Mouse (Mus musculus) frontal cortex, adult (tissue): ENCODE measurements at regions not wholly inside any gene's neighbourhood (a gene's known extent, or its start where the extent isn't known, plus 50 kb on each side); places are given as distances from the start of the nearest gene placed in this dataset.

Experiments
- ATAC-seq: cut with Nextera tagmentation; 2 replicates; pipeline ENCODE4 v1.9.2; 2017; ENCODE audit warnings: mild to moderate bottlenecking, moderate library complexity, mixed read lengths; ENCODE audit not compliant: low TSS enrichment

DNA sequence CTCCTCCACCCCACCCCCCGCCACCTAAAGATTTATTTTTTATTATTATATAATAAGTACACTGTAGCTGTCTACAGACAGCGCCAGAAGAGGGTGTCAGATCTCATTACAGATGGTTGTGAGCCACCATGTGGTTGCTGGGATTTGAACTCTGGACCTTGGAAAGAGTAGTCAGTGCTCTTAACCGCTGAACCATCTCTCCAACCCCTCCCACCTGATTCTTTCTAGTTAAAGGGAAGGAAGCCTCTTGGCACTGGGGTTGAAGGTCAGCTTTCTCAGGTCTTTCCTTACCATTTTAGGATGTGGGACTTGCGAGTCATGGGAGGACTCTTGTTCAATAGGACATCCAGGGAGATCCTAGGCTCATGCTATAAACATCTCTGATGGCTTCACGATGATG lies 54.7 kb downstream of the Hes1 start:
- ATAC-seq = no peak

DNA sequence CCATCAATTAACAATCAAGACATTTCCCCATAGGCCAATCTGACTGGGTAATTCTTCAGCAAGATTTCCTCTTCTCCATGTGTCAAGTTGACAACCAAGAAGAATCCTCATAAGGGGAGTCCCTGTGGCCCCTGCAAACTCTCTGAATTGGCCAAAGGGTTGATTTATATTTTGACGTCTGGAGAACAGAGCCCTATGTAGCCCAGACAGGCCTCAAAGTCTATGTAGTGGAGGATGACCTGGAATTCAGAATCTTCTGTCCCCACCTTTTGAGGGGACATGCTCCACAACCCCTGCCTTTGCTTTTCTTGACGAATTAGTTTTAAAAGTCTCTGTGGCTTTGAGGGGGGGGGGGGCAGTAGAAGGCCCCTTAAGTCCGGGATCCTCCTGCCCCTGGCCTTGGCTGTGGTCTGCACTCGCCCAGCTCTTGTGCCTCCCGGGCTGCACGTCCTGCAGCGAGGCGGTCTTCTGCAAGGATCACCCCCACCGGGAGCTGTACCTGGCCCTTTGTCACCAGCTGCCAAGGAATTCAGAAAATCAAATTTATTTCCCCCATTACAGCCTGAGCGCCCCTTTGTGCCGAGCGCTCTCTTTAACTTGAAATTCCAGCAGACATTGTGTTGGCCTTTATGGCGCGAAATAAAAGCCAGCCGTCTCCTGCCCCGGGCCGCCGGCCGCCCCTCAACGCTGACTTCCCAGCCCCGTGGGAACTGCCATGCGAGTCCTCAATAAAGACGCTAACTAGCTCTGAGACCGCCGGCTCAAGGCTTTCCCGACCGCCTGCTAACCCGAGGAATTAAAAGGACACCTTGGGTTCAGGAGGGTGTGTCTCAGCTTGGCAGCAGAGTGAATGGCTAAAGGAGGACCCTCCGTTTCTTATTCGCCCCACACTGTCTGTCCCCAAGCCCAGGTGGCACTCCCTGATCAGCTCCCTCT lies 56.4 kb downstream of the Hes1 start:
- ATAC-seq = no peak

DNA sequence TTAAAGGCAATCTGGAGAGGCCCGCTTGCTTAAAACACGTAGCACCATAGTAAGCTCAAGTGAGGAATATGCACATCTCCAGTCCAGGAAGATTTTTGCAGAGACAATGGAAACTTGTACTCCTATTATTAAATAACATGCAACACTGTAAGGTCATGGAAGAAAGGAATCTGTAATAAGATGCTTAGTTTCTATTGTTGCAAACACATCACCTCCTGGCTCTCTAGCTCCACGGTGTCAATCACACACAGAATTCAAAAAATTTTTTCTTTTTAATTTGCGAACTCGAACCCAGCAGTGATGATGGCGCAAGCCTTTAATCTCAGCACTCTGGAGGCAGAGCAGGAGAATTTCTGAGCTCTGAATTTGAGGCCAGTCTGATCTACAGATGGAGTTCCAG lies 57.4 kb downstream of the Hes1 start:
- no peak for ATAC-seq

DNA sequence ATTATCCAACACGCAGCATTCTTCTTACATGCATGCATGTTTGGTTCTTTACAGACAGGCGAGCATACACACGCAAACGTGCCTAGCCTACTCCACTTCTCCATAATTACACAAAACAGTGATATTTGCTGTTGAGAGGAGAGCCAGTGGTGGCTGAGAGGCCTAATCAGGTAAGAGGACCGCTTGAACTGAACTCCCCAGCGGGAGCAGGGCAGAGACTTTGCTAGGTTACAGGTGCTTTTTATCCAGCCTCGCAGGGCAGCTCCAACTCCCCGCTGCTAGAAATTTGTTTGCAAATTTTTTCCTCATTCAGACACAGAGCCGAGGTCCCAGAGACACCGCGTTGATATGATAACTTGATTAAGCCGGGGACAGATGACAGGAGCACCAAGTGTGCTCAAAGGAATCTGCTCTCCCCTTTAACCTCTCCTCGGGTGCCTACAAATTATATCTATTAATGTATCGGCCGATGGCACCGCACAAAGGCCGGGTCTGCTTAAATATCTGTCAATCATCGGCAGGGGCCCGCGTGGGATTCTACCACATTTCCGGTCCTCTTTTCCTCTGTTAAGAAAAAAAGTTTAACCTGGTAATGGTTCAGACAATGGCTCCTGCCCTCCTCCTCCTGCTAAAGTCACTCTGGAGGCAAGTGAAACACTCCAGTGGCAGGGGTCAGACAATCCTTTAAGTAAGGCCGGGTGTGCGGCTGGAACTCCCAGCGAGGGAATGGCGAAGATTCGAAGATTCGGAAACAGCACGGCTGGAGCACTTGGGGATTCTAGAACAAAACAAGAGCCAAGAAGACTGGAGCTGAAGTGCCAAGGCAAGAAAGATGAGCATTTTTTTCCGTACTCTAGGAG lies 58.3 kb downstream of the Hes1 start:
- ATAC-seq = no peak

DNA sequence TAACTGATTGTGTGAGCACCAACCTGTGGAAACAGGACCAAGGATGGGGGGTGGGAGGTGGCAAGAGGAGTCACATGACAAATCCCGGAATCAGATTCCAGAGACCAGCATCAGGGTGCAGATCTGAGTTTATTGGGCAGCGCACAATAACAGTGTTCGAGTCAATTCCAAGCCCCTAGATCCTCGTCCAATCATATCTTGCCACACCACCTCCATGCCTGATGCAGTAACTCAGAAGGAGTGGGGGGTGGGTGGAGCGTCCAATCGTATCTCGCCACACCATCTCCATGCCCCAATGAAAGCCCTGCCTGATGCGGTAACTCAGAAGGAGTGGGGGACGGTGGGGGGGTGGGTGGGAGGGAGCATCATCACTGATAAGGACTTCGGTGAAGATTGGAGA lies 62.8 kb downstream of the Hes1 start:
- no peak for ATAC-seq

- ATAC-seq = no peak
Measured at GRCm38 (mm10) chr16:30128787-30129186, 64.6 kb downstream of the Hes1 start.

- no peak for ATAC-seq
Measured at GRCm38 (mm10) chr16:30129218-30130112, 65.3 kb downstream of the Hes1 start.

- ATAC-seq = no peak
Measured at GRCm38 (mm10) chr16:30130113-30130471, 65.9 kb downstream of the Hes1 start.

DNA sequence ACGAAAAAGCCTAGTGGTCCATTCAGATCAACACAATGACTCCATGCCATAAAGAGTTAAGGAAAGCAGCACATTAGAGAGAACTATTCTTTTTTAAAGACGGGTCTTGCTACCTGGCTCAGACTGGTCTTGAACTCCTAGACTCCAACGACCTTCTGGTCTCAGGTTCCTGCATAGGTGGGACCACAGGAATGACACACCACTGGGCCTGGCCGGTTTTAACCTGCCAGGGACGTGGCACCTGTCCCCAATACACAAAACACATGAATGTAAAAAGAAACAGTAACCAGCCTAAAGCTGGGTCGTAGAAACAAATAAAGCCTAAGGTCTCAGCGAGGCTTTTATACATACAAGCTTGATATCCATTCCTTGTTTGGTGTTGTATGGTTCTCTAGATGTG lies 67.9 kb downstream of the Hes1 start:
- no peak for ATAC-seq

DNA sequence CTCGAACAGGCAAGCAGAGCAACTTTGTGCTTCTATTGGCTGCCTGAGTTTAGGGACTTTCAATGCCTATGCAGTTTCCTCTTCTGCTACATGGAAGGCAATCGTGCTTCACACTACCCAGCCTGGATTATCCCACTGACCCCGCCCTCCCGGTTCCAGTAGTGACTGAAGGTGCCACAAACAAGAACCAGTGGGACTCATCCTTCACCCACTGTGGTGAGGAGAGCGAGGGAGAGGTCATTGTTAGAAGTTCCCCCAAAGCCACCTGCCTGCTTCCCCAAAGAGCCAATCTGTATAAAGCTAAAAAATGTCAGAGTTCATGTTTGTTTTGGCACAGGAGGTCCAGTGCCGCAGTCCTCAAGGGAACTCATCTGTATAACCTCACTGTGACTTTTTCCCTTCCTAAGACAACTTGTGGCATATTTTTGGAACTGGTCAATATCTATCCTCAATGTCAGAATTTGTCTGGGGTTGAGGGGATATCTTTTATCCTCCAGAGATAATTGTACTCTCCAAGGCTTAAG lies 70.5 kb downstream of the Hes1 start:
- no peak for ATAC-seq

DNA sequence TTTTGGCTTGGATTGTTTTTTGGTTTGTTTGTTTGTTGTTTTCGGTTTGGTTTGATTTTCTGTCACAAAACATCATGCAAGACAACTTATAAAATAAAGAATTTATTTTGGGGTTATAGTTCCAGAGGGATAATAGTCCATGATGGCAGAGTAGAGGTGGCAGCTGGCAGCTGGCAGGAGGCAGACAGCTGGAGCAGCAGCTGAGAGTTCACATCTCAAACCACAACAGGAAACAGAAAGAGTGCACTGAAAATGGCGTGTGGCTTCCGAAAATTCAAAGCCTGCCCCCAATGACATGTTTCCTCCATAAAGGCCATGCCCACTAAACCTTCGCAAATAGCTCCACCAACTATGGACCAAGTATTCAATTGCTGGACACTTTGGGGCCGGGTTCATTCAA lies 72.7 kb downstream of the Hes1 start:
- no peak for ATAC-seq

DNA sequence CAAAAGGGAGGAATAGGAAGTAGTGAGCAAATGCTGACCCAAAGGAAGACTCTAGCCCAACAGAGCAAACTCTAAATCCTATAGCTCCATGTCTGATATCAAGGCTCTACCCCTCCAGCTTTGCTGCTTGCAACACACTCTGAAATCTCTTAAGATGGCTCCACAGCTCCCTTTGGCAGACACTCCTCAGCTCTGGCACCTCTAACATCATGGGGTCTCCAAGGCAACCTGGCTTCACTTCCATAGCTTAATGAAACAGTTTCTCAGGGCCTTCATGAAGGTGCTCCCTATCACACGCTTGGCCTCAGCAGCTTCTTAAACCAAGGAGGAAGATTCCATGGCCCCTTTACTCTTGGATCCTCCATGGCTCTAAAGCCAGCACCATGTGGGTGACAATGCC lies 73.6 kb downstream of the Hes1 start:
- ATAC-seq = no peak

DNA sequence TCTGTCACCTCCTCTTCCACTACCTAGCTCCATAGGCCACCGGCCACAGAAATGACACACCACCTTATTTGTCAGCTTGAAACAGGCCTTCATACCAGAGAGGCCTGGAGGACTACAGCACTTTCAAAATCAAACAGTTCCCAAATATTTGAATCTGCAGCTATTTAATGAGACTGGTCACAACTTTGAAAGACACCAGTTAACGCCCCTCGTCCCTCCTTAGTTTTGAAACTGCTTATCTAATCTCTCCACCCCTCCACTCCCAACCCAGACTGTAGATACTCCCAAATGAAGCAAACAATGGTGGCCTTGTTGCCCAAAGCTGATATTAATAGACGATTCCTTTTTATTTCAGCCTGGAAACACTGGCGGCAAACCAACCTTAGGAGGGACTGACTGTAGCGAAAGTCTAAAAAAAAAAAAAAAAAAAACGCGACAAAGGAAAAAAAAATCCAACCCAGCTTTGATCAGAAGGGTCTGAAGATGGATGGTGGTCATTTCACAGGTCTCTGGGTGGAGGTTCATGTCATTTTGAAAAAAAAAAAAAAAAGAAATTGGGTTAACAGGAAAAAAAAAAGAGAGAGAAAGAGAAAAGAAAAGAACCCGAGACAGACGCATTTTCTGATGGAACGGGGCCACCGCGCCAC lies 80.8 kb downstream of the Hes1 start:
- ATAC-seq = no peak

- ATAC-seq = peak; percentile 79
Measured at GRCm38 (mm10) chr16:30145465-30146207, 81.5 kb downstream of the Hes1 start.

DNA sequence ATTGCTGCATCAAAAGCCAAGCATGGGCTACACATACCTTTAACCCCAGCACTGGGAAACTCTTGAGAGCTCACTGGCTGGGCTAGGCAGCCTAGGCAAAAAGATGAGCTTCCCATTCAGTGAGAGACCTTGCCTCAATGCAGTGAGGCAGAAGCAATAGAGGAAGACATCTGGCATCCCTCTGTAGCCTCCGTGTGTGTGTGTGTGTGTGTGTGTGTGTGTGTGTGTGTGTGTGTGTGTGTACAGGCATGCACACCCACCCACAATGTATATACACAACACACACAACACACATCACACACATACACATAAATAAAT lies 82.0 kb downstream of the Hes1 start:
- ATAC-seq = no peak

DNA sequence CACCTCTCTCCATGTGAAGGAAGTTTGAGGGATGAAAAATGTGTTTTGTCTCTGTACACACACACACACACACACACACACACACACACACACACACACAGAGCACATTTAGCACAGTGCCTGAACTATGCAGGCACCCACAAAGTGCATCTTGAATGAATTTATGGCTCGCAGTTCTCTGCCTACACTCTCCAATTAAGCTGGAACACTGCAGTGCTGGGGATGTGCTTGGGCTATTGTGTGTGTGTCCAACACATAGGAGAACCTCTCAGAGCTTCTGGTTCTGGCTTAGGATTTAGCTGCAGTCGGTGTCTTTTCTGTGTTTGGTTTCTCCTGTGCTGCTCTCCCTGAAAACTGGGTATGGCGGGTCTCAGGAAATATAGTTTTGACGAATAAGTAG lies 83.1 kb downstream of the Hes1 start:
- ATAC-seq = peak; percentile 87

DNA sequence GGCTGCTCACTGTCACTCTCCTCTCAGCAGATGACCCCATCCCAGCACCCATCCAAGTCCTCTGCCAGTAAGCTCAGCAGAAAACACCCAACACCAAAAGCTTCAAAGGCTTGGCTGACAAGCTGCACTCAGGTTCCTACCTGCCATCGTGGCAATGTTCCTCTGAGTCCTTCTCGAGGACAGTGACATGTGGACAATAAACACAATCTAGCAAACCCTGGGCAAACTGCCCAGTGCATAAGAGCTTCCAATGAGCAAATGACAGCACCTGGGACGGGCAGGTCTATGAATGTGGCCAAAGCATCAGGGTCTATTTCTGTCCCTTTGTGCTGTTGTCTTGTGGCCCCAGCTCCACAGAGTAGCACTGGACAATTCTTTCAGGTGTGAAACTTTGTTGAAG lies 86.9 kb downstream of the Hes1 start:
- no peak for ATAC-seq

DNA sequence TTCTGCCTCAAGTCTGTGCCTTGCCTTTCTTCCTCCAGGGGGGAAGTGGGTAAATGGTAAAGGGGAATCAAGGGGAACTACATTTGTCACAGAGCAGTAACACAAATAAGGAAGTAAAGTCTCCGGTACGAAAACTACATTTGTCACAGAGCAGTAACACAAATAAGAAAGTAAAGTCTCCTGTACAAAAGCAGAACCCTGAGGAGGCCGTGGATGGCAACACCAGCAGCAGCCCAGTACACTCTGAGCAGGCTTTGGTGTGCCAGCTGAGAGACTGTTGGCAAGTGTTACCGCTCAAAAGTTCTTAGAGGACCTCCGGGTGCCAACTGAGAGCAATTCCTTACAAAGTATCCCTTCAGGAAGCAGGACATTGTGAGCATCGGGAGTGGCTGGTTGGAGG lies 90.9 kb downstream of the Hes1 start:
- peak; percentile 34; the same call in 1 of the 2 replicates for ATAC-seq

DNA sequence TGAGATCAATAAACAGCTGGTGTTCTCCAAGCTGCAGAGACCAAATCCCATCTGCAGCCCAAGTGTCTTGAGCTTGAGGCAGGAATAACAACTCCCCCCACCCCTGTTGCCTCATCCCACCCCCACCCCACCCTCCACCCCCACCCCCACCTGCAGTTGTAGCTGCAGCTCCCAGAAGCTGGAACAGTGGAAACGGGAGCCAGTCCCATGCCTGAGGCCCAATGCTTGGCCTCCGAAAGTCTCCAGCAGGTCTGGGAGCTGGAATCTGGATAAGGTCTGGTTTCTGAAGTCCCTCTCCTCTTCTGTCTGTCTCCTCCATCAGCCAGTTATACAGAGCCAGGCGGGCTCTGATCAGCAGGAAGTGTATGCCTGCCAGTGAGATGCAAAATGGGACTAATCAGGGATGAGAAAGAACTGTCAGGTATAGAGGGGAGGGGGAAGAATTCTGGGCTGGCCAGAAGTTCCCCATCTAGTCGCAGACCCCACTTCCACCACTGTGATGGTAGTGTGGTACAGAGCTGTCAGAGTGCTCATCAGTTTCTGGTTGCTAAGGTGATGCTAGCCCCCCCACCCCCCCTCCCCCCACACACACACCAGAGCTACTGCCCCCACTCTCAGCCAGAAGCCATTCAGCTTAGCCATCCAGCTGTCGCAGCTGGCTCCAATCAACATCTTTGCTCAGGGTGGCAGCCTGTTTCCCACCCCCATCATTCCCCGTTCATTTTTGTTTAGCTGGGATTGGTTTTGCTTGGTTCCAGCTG lies 91.5 kb downstream of the Hes1 start:
- ATAC-seq = no peak

DNA sequence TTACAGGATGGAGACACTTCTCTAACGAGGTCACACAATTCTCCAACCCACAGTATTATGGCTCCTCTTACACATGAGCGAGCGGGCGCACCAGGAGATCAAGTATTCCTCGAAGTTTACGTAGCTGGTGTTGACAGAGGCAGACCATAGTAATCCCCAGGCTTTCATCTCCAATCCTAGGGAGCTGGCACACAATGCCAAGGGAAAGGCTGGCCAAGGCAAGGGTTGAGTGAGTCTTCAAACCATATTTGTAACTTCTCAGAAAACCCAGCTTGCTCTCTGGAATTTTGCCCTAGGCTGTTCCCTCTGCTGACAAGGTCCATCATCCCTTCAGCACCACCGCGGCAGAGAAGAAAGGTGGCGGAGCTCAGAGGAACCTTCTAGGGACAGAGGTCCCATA lies 94.0 kb downstream of the Hes1 start:
- no peak for ATAC-seq
